Mouse (Mus musculus) ZHBTc4 (cell line): ENCODE measurements at regions not wholly inside any gene's neighbourhood (a gene's known extent, or its start where the extent isn't known, plus 50 kb on each side); places are given as distances from the start of the nearest gene placed in this dataset.

Source experiments
- DNase-seq: peaks from one replicate; pipeline ENCODE4 v3.0.0-alpha.2; 2011; ENCODE audit warnings: low read depth, low spot score

- DNase-seq, result no peak
Measured at GRCm38 (mm10) chr1:61265706-61266127, 288.0 kb downstream of the Icos start.

- DNase-seq, result no peak
Measured at GRCm38 (mm10) chr1:61273843-61274242, 296.1 kb downstream of the Icos start.

GRCm38 (mm10) chr1:61274244-61274643 lies 296.5 kb downstream of the Icos start:
- DNase-seq, result no peak

GRCm38 (mm10) chr1:61277170-61277710 lies 299.5 kb downstream of the Icos start:
- DNase-seq, result no peak

GRCm38 (mm10) chr1:61288185-61288584 lies 310.5 kb downstream of the Icos start:
- no peak for DNase-seq

GRCm38 (mm10) chr1:61288946-61289345 lies 311.2 kb downstream of the Icos start:
- no peak for DNase-seq

- no peak for DNase-seq
Measured at GRCm38 (mm10) chr1:61289552-61289951, 311.8 kb downstream of the Icos start.

- DNase-seq, result no peak
Measured at GRCm38 (mm10) chr1:61293106-61293505, 315.4 kb downstream of the Icos start.

- no peak for DNase-seq
Measured at GRCm38 (mm10) chr1:61295219-61295618, 317.5 kb downstream of the Icos start.

- DNase-seq, result no peak
Measured at GRCm38 (mm10) chr1:61296831-61297230, 319.1 kb downstream of the Icos start.

- peak; percentile 53 for DNase-seq
Measured at GRCm38 (mm10) chr1:61297361-61297760, 319.6 kb downstream of the Icos start.

- peak; percentile 60 for DNase-seq
Measured at GRCm38 (mm10) chr1:61298064-61298463, 320.3 kb downstream of the Icos start.

GRCm38 (mm10) chr1:61298779-61299178 lies 321.1 kb downstream of the Icos start:
- DNase-seq, result no peak

GRCm38 (mm10) chr1:61300491-61300890 lies 322.8 kb downstream of the Icos start:
- no peak for DNase-seq

GRCm38 (mm10) chr1:61301041-61302030 lies 323.6 kb downstream of the Icos start:
- no peak for DNase-seq

- DNase-seq, result no peak
Measured at GRCm38 (mm10) chr1:61302570-61303071, 324.9 kb downstream of the Icos start.

- no peak for DNase-seq
Measured at GRCm38 (mm10) chr1:61306296-61306695, 328.6 kb downstream of the Icos start.

GRCm38 (mm10) chr1:61309563-61309962 lies 329.1 kb upstream of the Pard3b start:
- no peak for DNase-seq

- DNase-seq, result no peak
Measured at GRCm38 (mm10) chr1:61310063-61310760, 328.4 kb upstream of the Pard3b start.

GRCm38 (mm10) chr1:61310761-61311090 lies 327.9 kb upstream of the Pard3b start:
- DNase-seq, result no peak

- DNase-seq, result no peak
Measured at GRCm38 (mm10) chr1:61313196-61313595, 325.4 kb upstream of the Pard3b start.

- DNase-seq, result no peak
Measured at GRCm38 (mm10) chr1:61316261-61316660, 322.4 kb upstream of the Pard3b start.
